Mouse (Mus musculus) right cerebral cortex, postnatal 14 days (tissue): ENCODE data around the gene Huwe1.

Experiments used
- DNase-seq: peaks from one replicate; pipeline ENCODE4 v3.0.0; 2022

The Huwe1 gene

DNA sequence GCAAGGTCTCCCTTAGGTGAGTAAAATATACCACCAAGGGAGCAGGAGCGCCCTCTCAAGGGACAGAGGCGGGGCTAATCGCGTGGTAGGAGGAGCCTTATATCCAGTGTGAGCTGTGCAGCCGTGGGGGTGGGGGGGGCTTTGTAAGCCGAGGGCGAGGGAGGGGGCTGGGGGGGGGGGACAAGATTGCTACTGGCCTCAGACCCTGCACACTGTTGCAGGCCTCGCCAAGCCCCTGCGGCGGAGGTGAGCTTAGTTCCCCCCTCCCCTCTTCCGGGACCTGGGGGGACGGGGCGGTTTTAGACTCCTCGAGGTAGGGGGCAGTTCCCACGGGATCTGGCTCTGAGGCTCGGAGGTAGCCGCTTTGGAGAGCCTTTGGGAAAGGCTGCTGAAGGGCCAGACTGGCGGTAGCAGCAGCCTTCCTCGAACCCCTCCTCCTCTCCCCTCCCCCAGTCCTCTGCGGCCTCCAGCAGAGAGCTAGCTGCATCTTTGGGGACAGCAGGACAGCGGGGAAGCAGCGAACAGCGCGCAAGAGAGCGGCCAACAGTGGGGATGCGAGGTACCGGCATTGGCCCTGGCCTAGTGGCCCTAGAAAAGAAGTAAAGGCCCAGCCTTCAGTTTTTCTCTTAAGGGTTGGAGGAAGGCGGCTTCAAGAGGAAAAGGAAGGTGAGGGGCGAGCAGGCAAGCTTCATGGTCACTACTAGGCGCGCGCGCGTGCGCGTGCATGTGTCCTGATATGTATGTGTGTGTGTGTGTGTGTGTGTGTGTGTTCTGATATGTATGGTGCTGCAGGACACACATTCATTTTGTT is at the start of gene Huwe1:
TSS of gene Huwe1 (plus strand) at position 107 of the 811 bp plus-strand sequence.
- DNase-seq = peak; percentile 52

DNA sequence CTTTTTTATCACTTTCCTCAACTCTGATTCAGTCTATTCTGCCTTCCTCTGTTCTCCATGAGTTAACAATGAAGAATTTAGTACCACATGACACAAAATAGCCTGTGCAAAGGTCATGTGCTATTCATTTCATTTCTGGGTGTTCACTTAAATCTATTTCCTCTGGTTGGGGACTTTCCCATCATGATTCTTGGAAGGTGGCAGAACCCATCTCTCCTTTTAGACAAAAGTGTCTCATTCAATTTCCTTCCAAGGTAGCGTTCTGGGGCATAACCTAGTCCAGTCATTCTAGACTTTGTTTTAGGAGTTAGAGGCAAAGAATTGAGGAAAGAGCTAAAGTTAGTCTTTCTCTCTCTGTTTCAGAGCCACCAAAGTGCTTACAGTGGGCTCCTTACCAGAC is 20.3 kb upstream of the Huwe1 start:
- no peak for DNase-seq

DNA sequence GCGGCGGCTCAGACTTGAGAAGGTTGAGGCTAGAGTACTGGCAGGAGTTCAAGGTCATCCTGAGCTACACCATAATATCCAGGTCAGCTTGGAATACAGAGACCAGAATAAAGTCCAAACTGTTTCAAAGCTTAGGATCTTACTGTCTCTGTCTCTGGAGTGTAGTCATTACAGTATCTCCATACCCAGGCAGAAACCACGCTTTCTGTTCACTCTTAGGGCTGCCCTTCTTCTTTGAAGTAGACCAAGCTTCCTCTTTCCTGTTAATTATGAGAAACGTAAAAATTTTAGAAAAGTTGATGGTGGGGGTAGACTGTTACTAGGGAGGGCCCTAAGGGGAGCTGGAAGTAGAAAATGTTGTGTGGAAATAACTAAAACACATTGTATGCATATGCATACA is 17.7 kb upstream of the Huwe1 start:
- DNase-seq = no peak

DNA sequence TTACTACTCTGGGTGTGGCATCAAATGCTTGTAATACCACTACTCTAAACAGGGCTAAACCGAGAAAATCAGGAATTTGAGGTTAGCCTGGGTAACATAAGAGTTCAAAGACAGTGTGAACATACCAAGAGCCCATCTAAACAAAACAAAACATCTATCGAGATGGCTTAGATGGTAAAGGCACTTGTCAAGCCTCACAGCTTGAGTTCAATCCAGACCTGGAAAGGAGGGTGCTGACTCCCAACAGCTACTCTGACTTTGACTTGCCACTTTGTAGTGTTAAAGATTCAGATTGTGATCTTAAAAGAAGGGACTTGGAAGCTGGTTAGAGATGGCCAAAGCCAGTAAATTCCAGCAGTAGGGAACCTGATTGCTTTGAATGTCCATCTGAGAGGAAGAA is 7.8 kb upstream of the Huwe1 start:
- no peak for DNase-seq

DNA sequence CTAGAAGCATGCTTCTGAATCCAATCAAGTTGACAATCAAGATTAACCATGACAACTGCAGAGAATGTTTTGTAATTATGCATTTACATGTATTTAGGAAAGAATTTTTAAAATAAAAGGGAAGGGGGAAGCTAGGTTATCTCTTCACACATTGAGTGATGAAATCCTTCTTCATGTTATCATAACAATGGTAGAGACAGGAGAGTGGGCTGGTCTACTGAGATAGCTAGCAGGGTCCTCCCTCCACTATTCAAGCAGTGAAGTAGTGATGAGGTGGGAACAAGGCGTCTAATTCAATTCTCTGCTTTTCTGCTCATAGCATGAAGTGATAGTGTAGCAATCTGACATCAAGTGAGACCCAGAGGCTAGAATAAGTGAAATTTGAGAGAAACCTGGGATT is 2.6 kb upstream of the Huwe1 start:
- DNase-seq = no peak

DNA sequence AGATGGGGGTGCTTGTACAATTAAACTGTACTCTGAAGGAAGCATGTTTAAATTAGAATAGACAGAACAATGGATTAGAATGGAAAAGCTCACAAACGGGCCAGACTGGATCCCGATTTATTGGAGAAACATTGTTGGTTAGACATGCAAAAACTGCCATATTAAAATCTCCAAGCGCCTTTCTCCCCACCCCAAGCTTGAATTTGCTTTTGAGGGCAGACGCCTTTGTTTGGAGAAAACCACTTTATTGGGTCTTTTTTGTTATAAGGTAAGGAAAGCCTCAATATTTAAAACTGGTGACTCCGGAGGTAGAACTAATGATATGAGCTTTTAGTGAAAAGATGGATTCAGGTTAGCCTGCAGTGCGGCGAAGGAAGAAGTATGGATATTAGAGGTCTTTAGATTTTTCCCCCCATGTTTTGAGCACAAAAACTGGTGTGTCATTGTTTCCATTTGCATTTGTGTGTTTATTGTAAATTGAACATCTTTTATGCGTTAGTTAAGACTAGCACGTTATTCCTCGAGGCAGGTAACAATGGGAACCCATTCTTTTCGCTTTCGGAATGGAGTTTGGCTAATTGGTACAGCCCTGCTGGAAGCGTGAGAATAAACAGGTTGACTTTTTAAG is 1.8 kb downstream of the Huwe1 start:
- no peak for DNase-seq

DNA sequence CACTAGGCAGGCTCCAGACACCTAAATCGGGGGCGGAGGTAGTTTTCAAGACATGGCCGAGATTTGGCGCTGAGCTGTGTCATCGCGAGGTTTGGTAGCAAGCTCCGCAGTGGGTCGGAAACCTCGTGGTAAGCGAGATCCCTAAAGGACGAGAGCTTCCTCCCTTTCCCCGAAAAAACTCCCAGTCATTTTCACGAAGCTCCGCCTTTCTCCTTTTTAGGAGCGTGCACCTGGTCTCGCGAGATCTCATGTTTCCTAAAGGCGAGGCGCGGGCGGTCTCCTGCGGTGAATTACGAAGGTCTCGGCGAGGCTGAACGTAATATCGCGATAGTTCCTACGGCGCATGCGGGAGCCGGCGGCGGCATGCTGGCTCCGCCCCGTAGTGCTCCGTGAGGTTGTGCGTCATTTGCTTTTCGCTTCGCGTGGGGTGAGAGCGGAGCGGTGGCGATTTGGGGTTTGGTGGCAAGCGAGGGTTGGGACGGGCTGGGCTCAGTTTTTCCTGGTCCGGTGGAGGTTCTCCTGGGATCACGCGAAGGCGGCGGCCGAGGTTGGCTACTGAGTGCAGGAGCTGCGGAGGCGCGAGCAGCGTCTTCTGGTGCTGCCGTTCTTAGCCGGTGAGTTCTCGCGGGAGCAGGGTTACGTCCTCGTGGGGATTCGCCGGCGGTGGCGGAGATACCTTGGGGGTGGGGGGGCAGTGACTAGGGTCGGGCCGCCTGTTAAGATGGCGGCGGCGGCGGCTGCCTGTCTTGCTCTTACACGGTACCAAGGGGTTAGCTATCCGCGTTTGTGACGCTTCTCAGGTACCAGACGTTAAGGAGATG is 2.6 kb downstream of the Huwe1 start:
- DNase-seq = peak; percentile 91

DNA sequence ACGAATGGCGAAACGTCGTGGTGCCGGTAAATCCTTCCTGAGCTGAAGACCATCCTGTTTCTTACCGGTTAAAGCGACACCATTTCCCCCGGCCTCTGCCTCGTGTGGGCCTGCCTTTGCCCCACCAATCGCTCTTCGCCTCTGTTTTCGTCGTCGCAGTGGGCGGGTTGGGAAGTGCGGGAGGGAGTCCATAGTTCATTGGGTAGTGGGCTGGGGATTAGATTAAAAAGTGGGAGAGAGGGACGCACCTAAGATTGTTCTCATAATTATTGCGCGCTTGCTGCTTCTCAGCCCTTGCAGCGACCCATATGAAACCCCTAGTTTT is 3.1 kb downstream of the Huwe1 start:
- DNase-seq = peak; percentile 42

DNA sequence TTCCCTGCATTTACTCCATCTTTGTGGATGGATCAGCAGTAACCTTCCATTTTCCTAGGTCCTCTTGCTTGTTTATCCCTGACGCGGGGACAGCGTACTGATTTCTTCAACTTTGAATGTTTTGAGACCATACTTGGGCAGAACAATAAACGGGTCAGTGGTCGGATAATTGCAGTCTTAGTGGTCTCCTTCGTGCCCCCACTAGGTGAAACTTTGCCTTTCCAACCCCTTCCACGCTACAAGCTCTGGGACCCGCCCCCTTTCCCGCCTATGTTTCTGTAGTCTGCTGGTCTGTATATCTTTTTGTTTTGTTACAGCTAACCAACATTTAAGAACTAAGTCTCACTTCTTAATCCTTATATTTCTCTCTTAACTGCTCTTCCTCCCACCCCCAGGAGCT is 3.8 kb downstream of the Huwe1 start:
- no peak for DNase-seq

DNA sequence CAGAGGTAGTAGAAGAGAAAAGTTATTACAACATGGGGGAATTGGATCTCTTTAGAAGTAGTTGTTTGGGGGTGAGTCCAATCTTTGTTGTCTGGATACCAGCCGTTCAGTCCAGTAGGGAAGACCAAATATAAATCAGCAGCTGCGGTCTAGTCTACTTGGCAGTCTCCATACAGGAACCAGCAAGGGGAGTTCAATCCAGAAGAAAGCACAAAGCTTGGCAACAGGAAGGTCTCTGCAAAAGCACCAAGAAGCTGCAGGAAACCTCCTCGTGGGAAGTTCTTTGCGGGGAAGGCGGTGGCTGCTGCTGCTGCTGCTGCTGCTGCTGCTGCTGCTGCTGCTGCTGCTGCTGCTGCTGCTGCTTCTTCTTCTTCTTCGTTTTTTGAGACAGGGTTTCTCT is 10.9 kb downstream of the Huwe1 start:
- DNase-seq = no peak

DNA sequence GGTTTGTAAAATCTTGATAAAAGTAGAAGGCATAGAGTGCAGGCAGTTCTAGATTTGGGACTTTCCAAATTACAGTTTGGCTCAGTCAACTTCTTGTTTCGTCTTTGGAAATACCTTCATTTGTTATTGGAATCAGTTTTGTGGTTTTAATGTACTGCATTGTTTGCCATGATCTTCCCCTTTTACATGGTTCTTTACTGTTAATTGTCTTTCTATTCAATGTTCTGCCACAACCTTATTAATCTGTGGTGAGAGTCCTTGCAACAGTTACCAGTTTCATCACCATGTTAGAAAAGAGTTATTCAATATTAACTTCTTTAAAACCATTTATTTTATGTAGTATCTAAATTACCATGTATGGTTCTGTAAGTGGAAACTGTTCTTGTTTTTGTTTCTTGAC is 13.0 kb downstream of the Huwe1 start:
- DNase-seq = no peak

DNA sequence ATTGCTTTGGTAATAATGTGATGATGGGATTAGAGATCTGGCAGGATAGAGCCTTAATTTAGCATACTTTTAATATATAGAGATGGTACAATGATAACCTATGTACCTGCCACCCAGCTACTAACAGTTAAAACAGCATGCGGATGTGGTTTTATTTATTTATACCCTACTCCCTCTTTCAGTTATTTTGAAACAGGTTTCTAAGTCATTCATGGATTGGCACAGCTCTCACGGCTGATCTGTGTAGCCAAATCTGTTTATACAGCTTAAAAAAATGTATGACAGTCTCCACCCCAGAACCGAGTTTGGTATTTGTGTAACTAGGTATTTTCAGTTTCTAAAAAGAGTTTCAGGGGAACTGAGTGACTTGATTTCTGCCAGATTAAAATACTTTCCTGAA is 17.1 kb downstream of the Huwe1 start:
- DNase-seq = no peak

DNA sequence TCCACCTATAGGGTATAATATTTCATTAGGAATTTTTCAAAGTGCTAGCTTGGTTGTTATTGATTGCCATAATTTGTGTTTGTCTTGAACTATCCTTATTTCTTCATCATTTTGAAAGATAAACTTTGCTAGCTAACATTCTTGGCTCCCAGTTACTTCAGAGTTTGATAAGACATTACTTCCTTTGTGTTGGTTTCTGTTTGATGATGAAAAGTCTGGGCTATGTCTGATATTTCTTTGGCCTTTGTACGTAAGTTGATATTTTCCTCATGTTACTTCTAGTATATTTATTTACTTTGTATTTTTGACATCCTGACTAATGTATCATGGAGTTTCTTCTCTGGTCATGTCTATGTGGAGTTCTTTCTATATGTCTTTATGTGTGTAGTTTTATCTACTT is 28.4 kb downstream of the Huwe1 start:
- no peak for DNase-seq

DNA sequence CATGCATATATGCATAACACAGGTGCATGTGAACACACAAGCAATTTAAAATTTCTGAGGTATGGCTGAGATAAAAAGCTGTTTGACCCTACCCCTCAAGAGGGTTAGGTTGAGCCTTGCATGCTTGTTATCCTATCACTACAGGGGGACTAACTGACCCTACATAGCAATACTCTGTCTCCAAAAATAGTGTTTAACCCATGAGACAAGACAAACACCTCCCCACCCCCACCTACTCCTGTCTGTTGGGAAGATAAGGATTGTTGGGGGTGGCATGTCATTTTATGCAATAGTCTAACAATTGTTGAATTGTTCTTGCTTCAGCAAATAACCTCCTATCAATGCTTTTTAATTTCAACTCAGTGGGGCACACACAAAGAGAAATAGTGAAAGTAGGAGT is 30.7 kb downstream of the Huwe1 start:
- DNase-seq = no peak

DNA sequence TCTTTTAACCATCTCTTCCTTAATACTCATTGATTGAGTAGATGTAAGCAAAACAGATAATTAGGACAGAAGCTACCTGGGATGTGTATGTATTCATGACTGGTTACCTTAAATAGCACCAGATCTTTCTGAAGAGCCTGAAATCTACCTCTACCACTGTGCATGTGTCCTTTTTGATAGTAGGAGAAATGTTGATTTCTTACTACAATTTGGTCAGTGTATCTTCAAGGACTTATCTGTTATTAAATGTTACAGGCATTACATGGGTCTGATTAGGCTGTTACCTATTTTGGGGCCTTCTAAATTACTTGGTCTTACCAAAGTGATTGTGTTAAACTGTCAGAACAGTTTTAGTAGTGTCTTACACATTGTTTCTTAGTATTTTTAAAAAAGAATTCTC is 32.4 kb downstream of the Huwe1 start:
- no peak for DNase-seq

DNA sequence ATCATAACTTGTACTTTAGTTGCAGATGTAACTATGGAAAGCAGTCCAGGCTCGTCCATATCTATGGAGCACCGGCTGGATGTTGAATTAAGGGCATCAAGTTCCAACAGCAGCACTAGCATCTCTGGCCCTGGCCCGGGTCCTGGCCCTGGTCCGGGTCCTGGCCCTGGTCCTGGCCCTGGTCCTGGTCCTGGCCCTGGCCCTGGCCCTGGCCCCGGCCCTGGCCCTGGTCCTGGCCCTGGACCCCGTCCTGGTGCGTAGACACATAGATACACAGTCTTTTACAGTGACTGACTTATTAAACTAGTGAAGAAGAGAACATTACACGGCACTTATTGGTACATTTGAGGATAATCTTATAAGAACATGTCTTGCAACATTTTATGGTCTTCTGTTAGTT is 58.8 kb downstream of the Huwe1 start:
- DNase-seq = no peak

DNA sequence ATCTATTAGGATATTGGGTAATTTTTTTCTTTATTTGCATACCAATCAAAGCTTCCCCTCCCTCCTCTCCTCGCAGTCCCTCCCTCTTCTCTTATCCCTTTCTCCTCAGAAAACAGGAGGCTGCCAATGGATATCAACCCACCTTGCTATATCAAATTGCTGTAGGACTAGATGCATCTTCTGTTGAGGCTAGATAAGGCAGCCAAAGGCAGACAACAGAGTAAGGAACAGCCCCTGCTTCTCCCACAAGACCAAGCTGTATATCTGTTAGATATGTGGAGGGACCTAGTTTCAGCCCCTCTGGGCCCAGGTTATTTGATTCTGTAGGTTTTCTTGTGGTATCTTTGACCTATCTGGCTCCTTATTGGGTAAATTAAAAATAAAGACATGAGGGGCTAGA is 110.1 kb downstream of the Huwe1 start:
- no peak for DNase-seq

DNA sequence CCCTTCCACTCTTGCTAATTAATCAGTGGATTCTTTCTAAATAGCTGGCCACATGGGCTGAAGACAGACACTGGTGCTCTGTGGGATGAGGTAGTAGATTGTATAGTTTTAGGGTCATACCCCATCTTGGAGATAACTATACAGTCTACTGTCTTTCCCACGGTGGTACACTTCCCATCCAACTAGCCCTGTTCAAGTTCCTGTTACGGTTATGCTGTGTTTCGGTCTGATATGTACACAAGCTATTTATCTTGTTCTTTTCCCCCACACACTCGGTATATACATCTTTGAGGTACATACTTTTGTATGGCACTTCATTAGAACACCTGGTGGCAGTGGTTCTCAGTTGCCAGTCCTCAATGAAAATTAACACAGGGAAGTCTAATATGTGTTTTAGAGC is 111.7 kb downstream of the Huwe1 start:
- no peak for DNase-seq

DNA sequence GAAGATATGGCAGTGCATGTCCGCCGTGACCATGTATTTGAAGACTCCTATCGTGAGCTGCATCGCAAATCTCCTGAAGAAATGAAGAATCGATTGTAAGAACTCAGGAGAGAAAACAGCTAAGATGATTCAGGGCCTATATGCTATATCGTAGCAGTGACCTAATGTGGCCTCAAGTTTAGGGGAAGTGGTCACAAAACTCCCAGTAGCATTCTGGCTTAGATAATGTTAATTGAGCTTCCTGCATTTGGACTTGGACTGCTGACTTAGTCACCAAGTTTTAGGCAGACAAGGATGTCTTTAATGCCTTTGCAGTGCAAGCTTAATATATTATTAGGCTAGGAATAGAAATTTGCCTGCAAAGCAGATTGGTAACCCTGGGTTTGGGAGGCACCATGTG is 128.8 kb downstream of the Huwe1 start:
- DNase-seq = no peak

DNA sequence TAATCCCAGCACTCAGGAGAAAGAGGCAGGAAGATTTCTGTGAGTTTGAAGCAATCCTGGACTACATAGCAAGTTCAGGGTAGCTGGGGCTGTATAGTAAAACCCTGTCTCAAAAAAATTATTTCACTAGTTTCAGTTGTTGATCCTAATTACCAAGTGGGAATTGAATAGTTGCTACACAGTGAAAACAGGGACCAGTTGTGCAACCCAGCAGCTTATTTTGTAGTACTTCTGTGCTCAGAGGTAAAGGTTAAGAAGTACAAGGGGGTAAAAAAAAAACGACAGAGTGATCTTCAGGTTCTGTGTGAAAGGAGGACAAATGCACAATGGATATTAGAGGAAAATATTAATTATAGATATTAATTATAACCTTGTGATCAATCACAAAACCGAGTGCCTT is 138.2 kb downstream of the Huwe1 start:
- DNase-seq = no peak

DNA sequence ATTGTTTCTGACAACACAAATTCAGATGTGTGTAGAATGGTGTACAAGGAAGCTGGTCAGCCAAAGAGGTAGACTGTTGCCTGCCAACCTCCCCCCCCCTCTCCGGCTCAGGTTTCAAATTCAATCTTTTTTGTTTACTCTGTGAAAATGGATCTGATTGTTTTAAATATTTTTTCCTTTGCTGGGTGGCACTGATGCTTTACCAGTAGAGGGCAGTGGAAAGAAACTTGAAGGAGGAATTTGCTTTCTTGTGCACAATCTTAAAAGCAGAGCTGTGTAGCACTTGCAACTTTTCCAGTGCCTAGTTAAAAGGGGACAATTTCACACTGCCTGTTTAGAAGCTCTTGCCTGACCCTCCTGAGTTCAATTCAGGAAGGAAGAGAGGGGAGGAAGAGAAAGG is 146.4 kb downstream of the Huwe1 start:
- DNase-seq = no peak

DNA sequence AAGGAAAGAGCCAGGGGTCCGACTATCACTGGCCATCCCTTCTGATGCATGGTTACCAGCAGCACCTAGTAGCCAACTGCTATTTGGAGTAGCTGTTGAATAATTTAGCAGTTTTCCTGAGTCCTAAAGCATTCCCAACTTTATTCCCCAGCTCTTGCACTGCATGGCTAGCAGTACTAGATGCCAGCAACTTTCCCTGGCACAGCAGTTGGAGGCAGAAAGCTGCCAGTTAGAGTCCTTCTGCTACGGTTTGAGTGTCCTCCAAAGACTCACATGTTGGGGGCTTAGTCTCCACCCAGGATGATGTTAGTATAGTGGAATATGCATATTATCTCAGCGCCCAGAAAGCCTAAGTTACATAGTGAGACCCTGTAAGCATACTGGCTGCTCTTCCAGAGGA is 147.2 kb downstream of the Huwe1 start:
- DNase-seq = no peak

DNA sequence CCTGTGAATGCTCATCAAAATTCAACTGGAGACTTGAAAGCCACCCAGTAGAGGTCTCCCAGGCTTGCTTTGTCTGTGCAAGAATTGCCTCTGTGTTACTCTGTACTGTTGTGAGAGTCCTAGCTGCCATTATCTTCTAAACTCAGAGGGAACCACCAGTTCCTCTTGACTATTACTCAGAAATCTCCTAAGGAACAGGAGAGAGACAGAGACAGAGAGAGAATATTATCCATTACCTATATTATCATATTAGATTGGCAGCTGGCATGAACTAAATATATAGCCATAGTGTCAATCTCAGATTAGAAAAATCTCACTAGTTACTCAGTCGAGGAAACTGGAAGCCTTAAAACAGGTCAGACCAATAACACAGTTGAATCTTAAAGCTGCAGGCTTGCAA is 149.6 kb downstream of the Huwe1 start:
- DNase-seq = no peak

DNA sequence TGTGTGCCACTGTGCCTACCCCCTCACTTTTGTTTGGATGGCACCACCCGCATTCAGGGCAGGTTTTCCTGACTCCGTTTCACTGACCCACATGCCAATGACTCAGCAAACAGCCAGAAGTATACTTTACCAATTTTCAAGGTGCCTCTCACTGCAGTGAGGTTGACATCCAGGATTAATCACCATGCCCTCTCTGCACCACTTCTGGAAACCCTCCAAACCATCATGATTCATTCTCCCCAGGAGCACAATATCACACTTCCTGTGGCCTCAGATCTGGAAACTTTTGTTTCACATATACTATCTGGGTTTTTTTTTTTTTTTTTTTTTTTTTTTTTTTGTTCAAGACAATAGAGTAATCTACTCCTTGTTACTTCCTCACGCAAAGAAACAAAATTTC is 150.6 kb downstream of the Huwe1 start:
- DNase-seq = no peak
